Mouse (Mus musculus) thymus, adult 2 months (tissue): Measurements from ENCODE around the gene Wwtr1. TPM values are rescaled to one million over a fixed set of nuclear protein-coding genes. Genes with fewer than 3 reads are reported as not detected.

Experiments
- DNase-seq: peaks from one replicate; pipeline ENCODE4 v3.0.0; 2021
- H3K27ac ChIP-seq: fragments of 200-500 bp; 2 replicates; pipeline ENCODE4 v1.5.1; 2012; ENCODE audit warnings: low read length, control low read depth; ENCODE audit not compliant: control insufficient read depth, insufficient read depth
- H3K27me3 ChIP-seq: fragments of 200-500 bp; 2 replicates; pipeline ENCODE4 v1.6.1; 2012; ENCODE audit warnings: mild to moderate bottlenecking, low read length, moderate library complexity, mixed read lengths; ENCODE audit not compliant: control insufficient read depth, insufficient read depth
- H3K36me3 ChIP-seq: fragments of 200-500 bp; 2 replicates; pipeline ENCODE4 v1.6.1; 2012; ENCODE audit warnings: mild to moderate bottlenecking, low read length, moderate library complexity; ENCODE audit not compliant: control insufficient read depth, insufficient read depth
- H3K4me1 ChIP-seq: fragments of 200-500 bp; replicated peaks from 2 replicates; pipeline ENCODE4 v1.6.1; 2012; ENCODE audit warnings: low read length; ENCODE audit not compliant: control insufficient read depth, insufficient read depth
- H3K4me3 ChIP-seq: fragments of 200-500 bp; 2 replicates; pipeline ENCODE4 v1.5.1; 2012; ENCODE audit warnings: mild to moderate bottlenecking, low read length, control low read depth, moderate library complexity; ENCODE audit not compliant: control insufficient read depth, insufficient read depth
- CTCF ChIP-seq: fragments of 200-500 bp; IDR thresholded peaks from 2 replicates; pipeline ENCODE4 v1.5.1; 2012; ENCODE audit warnings: mild to moderate bottlenecking, control low read depth, low read length, moderate library complexity, borderline replicate concordance; ENCODE audit not compliant: control insufficient read depth, poor library complexity, insufficient read depth; ENCODE audit errors: extremely low read depth
- POLR2A ChIP-seq: fragments of 200-500 bp; IDR thresholded peaks from 2 replicates; pipeline ENCODE4 v1.6.1; 2012; ENCODE audit warnings: mild to moderate bottlenecking, low read length, control low read depth, moderate library complexity; ENCODE audit not compliant: control insufficient read depth, poor library complexity, insufficient read depth; ENCODE audit errors: extremely low read depth
- WGBS: fragments of 180-500 bp; shearing (Covaris S2); methylation state at CpG from one replicate; pipeline ENCODE4 v1.1.7; 2018; 5-methylcytosine and 5-hydroxymethylcytosine counted together
- polyA plus RNA-seq: library from polyadenylated mRNA; depleted of rRNA; stranded (reverse); fragments of >200 nt; gene quantifications from 2 replicates; pipeline ENCODE4 v1.2.3, GENCODE M21; 2012

Wwtr1 gene
- polyA plus RNA-seq, 1 experiment, result 6.1 TPM

GRCm38 (mm10) chr3:57504756-57505155 is 71.0 kb downstream of the Wwtr1 start:
- Histone ChIP-seq H3K4me3 (no peak overlapping the region), H3K27ac (no peak overlapping the region), H3K27me3 (no peaks in the 10 kb centered on the region), H3K4me1 (no peaks in the 10 kb centered on the region), H3K36me3 (no peaks in the 10 kb centered on the region)
- WGBS, result 31% methylated on average over 2 of the region's 2 CpGs
- TF ChIP-seq CTCF (no peak), POLR2A (no peak)
- no peak for DNase-seq

GRCm38 (mm10) chr3:57501596-57502220 is 74.0 kb downstream of the Wwtr1 start:
- Histone ChIP-seq H3K27me3 (no peaks in the 10 kb centered on the region), H3K27ac (no peak overlapping the region), H3K4me1 (no peaks in the 10 kb centered on the region), H3K36me3 (no peaks in the 10 kb centered on the region), H3K4me3 (no peak overlapping the region)
- DNase-seq, result no peak
- TF ChIP-seq POLR2A, result no peak
- no peak for TF ChIP-seq CTCF
- 84% methylated on average over 10 of the region's 10 CpGs for WGBS

GRCm38 (mm10) chr3:57500846-57501245 is 74.9 kb downstream of the Wwtr1 start:
- WGBS, result 95% methylated on average over 9 of the region's 9 CpGs
- H3K4me3 ChIP-seq, result no peak overlapping the region
- no peak overlapping the region for H3K27ac ChIP-seq
- TF ChIP-seq CTCF (no peak), POLR2A (no peak)
- no peaks in the 10 kb centered on the region for H3K36me3 ChIP-seq
- no peak for DNase-seq
- H3K27me3 ChIP-seq, result no peaks in the 10 kb centered on the region
- no peaks in the 10 kb centered on the region for H3K4me1 ChIP-seq

- no peak overlapping the region for H3K27ac ChIP-seq
- DNase-seq, result no peak
- no peaks in the 10 kb centered on the region for H3K4me1 ChIP-seq
- H3K27me3 ChIP-seq, result no peaks in the 10 kb centered on the region
- WGBS, result 74% methylated on average over 1 of the region's 1 CpGs
- no peaks in the 10 kb centered on the region for H3K36me3 ChIP-seq
- no peak overlapping the region for H3K4me3 ChIP-seq
- TF ChIP-seq CTCF (no peak), POLR2A (no peak)
Observed at GRCm38 (mm10) chr3:57497791-57498190, 77.9 kb downstream of the Wwtr1 start.

- H3K4me3 ChIP-seq, result no peak overlapping the region
- 86% methylated on average over 2 of the region's 2 CpGs for WGBS
- no peak overlapping the region for H3K27ac ChIP-seq
- no peaks in the 10 kb centered on the region for H3K27me3 ChIP-seq
- TF ChIP-seq CTCF (no peak), POLR2A (no peak)
- no peak for DNase-seq
- no peaks in the 10 kb centered on the region for H3K4me1 ChIP-seq
- no peaks in the 10 kb centered on the region for H3K36me3 ChIP-seq
Observed at GRCm38 (mm10) chr3:57496428-57496827, 79.3 kb downstream of the Wwtr1 start.

GRCm38 (mm10) chr3:57487455-57488153 is 88.1 kb downstream of the Wwtr1 start:
- H3K27ac ChIP-seq, result no peak overlapping the region; the same call in 1 of the 2 replicates
- H3K36me3 ChIP-seq, result no peaks in the 10 kb centered on the region
- WGBS, result 52% methylated on average over 8 of the region's 8 CpGs
- H3K27me3 ChIP-seq, result no peaks in the 10 kb centered on the region
- TF ChIP-seq POLR2A, result no peak
- DNase-seq, result no peak
- H3K4me1 ChIP-seq, result no peaks in the 10 kb centered on the region
- no peak overlapping the region for H3K4me3 ChIP-seq

- WGBS, result 93% methylated on average over 4 of the region's 4 CpGs
- H3K36me3 ChIP-seq, result no peaks in the 10 kb centered on the region
- no peak for DNase-seq
- H3K4me1 ChIP-seq, result no peaks in the 10 kb centered on the region
- TF ChIP-seq POLR2A (no peak), CTCF (no peak)
- H3K27ac ChIP-seq, result no peak overlapping the region
- no peak overlapping the region for H3K4me3 ChIP-seq
- no peaks in the 10 kb centered on the region for H3K27me3 ChIP-seq
Observed at GRCm38 (mm10) chr3:57486068-57486467, 89.6 kb downstream of the Wwtr1 start.
